Mouse (Mus musculus): ENCODE measurements around the gene Pdzd2.

DNA sequence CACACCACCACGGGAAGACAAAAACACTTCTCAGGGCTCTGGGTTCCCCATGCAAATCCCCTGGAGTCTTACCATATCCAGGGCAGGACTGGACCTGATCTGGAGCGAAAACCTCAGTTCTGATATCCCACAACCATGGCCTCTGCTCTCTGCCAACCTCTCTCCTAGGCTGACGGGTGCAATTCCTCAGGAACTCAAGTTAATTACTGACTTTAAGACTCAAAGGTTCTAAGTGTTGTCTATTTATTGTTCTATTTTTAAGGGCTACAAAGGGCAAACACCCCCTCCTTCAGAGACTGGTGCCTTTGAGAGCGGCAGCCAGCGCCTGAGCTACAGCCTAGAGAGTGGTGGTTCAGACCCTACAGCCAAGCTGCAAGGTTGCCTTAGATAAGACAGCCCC is 65.7 kb downstream of the Pdzd2 start:
- TF ChIP-seq CTCF (IDR thresholded peaks at IDR 0.05; ENCODE audit: extremely low read depth, insufficient read depth, low read length) (no peak), POLR2A (IDR thresholded peaks at IDR 0.05; ENCODE audit: extremely low read depth, insufficient read depth, low read length) (no peak)
